Mouse (Mus musculus) T-cell, adult 2 months (primary cell): ENCODE measurements around the gene Lrrc66.
A peak's percentile ranks its signal among the peaks of the same experiment; 100 is the strongest.

ENCODE experiments used
- DNase-seq: peaks from one replicate; pipeline ENCODE4 v3.0.0; 2022; ENCODE audit warnings: low spot score

Lrrc66 gene

GRCm38 (mm10) chr5:73632291-73632690 lies at the start of gene Lrrc66:
Gene Lrrc66 (minus strand): TSS chr5:73632526.
- no peak for DNase-seq

GRCm38 (mm10) chr5:73676626-73677025 lies 44.3 kb upstream of the Lrrc66 start:
- no peak for DNase-seq

- DNase-seq = no peak
Observed at GRCm38 (mm10) chr5:73675604-73676003, 43.3 kb upstream of the Lrrc66 start.

- DNase-seq = no peak
Observed at GRCm38 (mm10) chr5:73669386-73669785, 37.1 kb upstream of the Lrrc66 start.

GRCm38 (mm10) chr5:73667877-73668276 lies 35.6 kb upstream of the Lrrc66 start:
- DNase-seq = no peak

GRCm38 (mm10) chr5:73666695-73667094 lies 34.4 kb upstream of the Lrrc66 start:
- DNase-seq = no peak

- no peak for DNase-seq
Observed at GRCm38 (mm10) chr5:73651855-73652201, 19.5 kb upstream of the Lrrc66 start.

GRCm38 (mm10) chr5:73651061-73651854 lies 18.9 kb upstream of the Lrrc66 start, which contains the start of gene Spata18:
Gene Spata18 (plus strand): TSS chr5:73651379.
- DNase-seq = no peak

- DNase-seq = peak; percentile 17
Observed at GRCm38 (mm10) chr5:73650365-73650964, 18.1 kb upstream of the Lrrc66 start.

GRCm38 (mm10) chr5:73647261-73647900 lies 15.1 kb upstream of the Lrrc66 start, which contains the start of gene Sgcb:
Gene Sgcb (minus strand): TSS chr5:73647790.
- DNase-seq = peak; percentile 80

- peak; percentile 29 for DNase-seq
Observed at GRCm38 (mm10) chr5:73642091-73642490, 9.8 kb upstream of the Lrrc66 start.

GRCm38 (mm10) chr5:73641058-73641457 lies 8.7 kb upstream of the Lrrc66 start:
- no peak for DNase-seq

GRCm38 (mm10) chr5:73637337-73638107 lies 5.2 kb upstream of the Lrrc66 start:
- DNase-seq = no peak

GRCm38 (mm10) chr5:73633141-73633540 lies 815 bp upstream of the Lrrc66 start:
- peak; percentile 63 for DNase-seq

GRCm38 (mm10) chr5:73631001-73631558 lies 1.2 kb downstream of the Lrrc66 start:
- no peak for DNase-seq

- DNase-seq = peak; percentile 32
Observed at GRCm38 (mm10) chr5:73630141-73630540, 2.2 kb downstream of the Lrrc66 start.

- DNase-seq = no peak
Observed at GRCm38 (mm10) chr5:73627991-73628390, 4.3 kb downstream of the Lrrc66 start.

GRCm38 (mm10) chr5:73627559-73627958 lies 4.8 kb downstream of the Lrrc66 start:
- no peak for DNase-seq

- no peak for DNase-seq
Observed at GRCm38 (mm10) chr5:73626842-73627241, 5.5 kb downstream of the Lrrc66 start.

- DNase-seq = no peak
Observed at GRCm38 (mm10) chr5:73625505-73625904, 6.8 kb downstream of the Lrrc66 start.

GRCm38 (mm10) chr5:73618969-73619368 lies 13.4 kb downstream of the Lrrc66 start:
- no peak for DNase-seq

- DNase-seq = no peak
Observed at GRCm38 (mm10) chr5:73615211-73615610, 17.1 kb downstream of the Lrrc66 start.
